8 mouse cellular contexts compared by ENCODE assay signal in genomic region chr4:127319613-127320012, GRCm38 (mm10). TPM values are rescaled to one million over a fixed set of nuclear protein-coding genes. Genes with fewer than 3 reads are reported as not detected.
DNase-seq lines count a peak whose midpoint lies in the region; ATAC-seq and TF ChIP-seq lines count a peak whose summit lies in the region.

No protein-coding gene starts in this region.

- TF ChIP-seq CTCF in Patski (IDR thresholded peaks at IDR 0.05), result peak; percentile 78

- 5% methylated on average over 3 of the region's 3 CpGs for WGBS in kidney, embryonic 14.5 days
- 5% methylated on average over 3 of the region's 3 CpGs for WGBS in stomach, embryonic 16.5 days

- no peaks in the 10 kb centered on the region for H3K9me3 ChIP-seq in kidney, embryonic 14.5 days (ENCODE audit: control insufficient read depth, low read length)
- no peaks in the 10 kb centered on the region for H3K9me3 ChIP-seq in stomach, embryonic 16.5 days (replicated peaks; ENCODE audit: control insufficient read depth, low read length)

- CTCF ChIA-PET in Patski (lab: Charles Lee), result no interaction called here

- in situ Hi-C loops in Patski (cut with MboI; ENCODE audit: low pct_unique_long_range_greater_than_20kb), result loop anchor here (5.0 kb wide), 1 partner anchor 67 kb away; no protein-coding TSS in a partner anchor

- no peaks in the 10 kb centered on the region for H3K36me3 ChIP-seq in kidney, embryonic 14.5 days (ENCODE audit: control insufficient read depth, insufficient read depth, low read length)
- H3K36me3 ChIP-seq in stomach, embryonic 16.5 days (ENCODE audit: control insufficient read depth, insufficient read depth, low read length), result no peaks in the 10 kb centered on the region

- no peak overlapping the region for H3K9ac ChIP-seq in kidney, embryonic 14.5 days (ENCODE audit: low read depth, low read length)
- H3K9ac ChIP-seq in stomach, embryonic 16.5 days (ENCODE audit: low read length), result no peak overlapping the region

- ATAC-seq in kidney, embryonic 14.5 days (ENCODE audit: low FRiP score, low TSS enrichment), result no peak
- ATAC-seq in Patski, result no peak
- ATAC-seq in megakaryocyte, adult 5-6 weeks (ENCODE audit: poor library complexity, severe bottlenecking), result peak; percentile 76
- ATAC-seq in stomach, embryonic 16.5 days (ENCODE audit: insufficient read depth, low FRiP score), result 0 out of 2 replicates have a peak, but pooled peaks have one; percentile 31

- peak; percentile 21 for DNase-seq in kidney, adult 11 months
- DNase-seq in Patski (ENCODE audit: low read depth, low spot score), result no peak
- DNase-seq in cerebellum, postnatal 14 days, result peak; percentile 87 to 91
- peak; percentile 42 to 72 for DNase-seq in heart, adult 9 months (ENCODE audit: low spot score in 2 of 2)
- DNase-seq in layer of hippocampus, adult 9-10 months (ENCODE audit: low spot score), result peak; percentile 71

- H3K27me3 ChIP-seq in kidney, embryonic 14.5 days (ENCODE audit: control insufficient read depth, insufficient read depth, low read length), result no peaks in the 10 kb centered on the region
- no peaks in the 10 kb centered on the region for H3K27me3 ChIP-seq in Patski
- no peaks in the 10 kb centered on the region; the same call in 1 of the 2 replicates for H3K27me3 ChIP-seq in stomach, embryonic 16.5 days (ENCODE audit: control insufficient read depth, insufficient read depth, low read length)

- H3K4me2 ChIP-seq in kidney, embryonic 14.5 days (replicated peaks; ENCODE audit: low read depth, low read length), result no peak overlapping the region
- no peak overlapping the region for H3K4me2 ChIP-seq in stomach, embryonic 16.5 days (ENCODE audit: low read depth, low read length)

- no peak overlapping the region for H3K4me3 ChIP-seq in kidney, embryonic 14.5 days (ENCODE audit: low read length)
- H3K4me3 ChIP-seq in stomach, embryonic 16.5 days (replicated peaks; ENCODE audit: low read length), result no peak overlapping the region

- H3K4me1 ChIP-seq in kidney, embryonic 14.5 days (ENCODE audit: control insufficient read depth, insufficient read depth, low read length), result no peaks in the 10 kb centered on the region
- H3K4me1 ChIP-seq in stomach, embryonic 16.5 days (ENCODE audit: control insufficient read depth, insufficient read depth, low read length), result no peaks in the 10 kb centered on the region

- H3K27ac ChIP-seq in kidney, embryonic 14.5 days (ENCODE audit: low read depth, low read length), result no peak overlapping the region
- H3K27ac ChIP-seq in stomach, embryonic 16.5 days (ENCODE audit: low read length), result no peak overlapping the region

- POLR2A ChIA-PET in Patski (lab: Charles Lee), result no interaction called here

RNA-seq across cellular contexts. Expression of gene Gja4, which starts 5.8 kb away (rescaled TPM):
- polyA plus RNA-seq in kidney, embryonic 14.5 days (2014; fragmentation: Nextera tagmentation; extraction: Ambion mirVana), result 22.2 and 23.7 TPM in 2 replicates
- 0.12 TPM for polyA plus RNA-seq in Patski (2021)
- total RNA-seq in megakaryocyte, adult 5-6 weeks (2015), result 0.27 TPM in 1 of 2 replicates, not detected in the other
- not detected in 2 replicates for total RNA-seq in megakaryocyte, adult 5-6 weeks (2017)
- polyA plus RNA-seq in stomach, embryonic 16.5 days (2015; fragmentation: Nextera tagmentation; extraction: Ambion mirVana), result 16.1 and 17.8 TPM in 2 replicates

RNA-seq across cellular contexts. Expression of gene Gjb3, which starts 11.0 kb away (rescaled TPM):
- polyA plus RNA-seq in kidney, embryonic 14.5 days (2014; fragmentation: Nextera tagmentation; extraction: Ambion mirVana), result 1.4 and 1.5 TPM in 2 replicates
- polyA plus RNA-seq in Patski (2021), result 0.05 TPM
- 0.25 TPM in 1 of 2 replicates, not detected in the other for total RNA-seq in megakaryocyte, adult 5-6 weeks (2015)
- 0.08 TPM in 1 of 2 replicates, not detected in the other for total RNA-seq in megakaryocyte, adult 5-6 weeks (2017)
- polyA plus RNA-seq in stomach, embryonic 16.5 days (2015; fragmentation: Nextera tagmentation; extraction: Ambion mirVana), result 7.0 and 9.8 TPM in 2 replicates

RNA-seq across cellular contexts. Expression of gene Gjb4, which starts 34.3 kb away (rescaled TPM):
- 0.70 and 1.3 TPM in 2 replicates for polyA plus RNA-seq in kidney, embryonic 14.5 days (2014; fragmentation: Nextera tagmentation; extraction: Ambion mirVana)
- 23.5 TPM for polyA plus RNA-seq in Patski (2021)
- not detected in 2 replicates for total RNA-seq in megakaryocyte, adult 5-6 weeks (2015)
- total RNA-seq in megakaryocyte, adult 5-6 weeks (2017), result 0.07 TPM in 1 of 2 replicates, not detected in the other
- polyA plus RNA-seq in stomach, embryonic 16.5 days (2015; fragmentation: Nextera tagmentation; extraction: Ambion mirVana), result 1.3 and 2.4 TPM in 2 replicates

RNA-seq across cellular contexts. Expression of gene Gjb5, which starts 38.4 kb away (rescaled TPM):
- polyA plus RNA-seq in kidney, embryonic 14.5 days (2014; fragmentation: Nextera tagmentation; extraction: Ambion mirVana), result 2.7 and 2.8 TPM in 2 replicates
- polyA plus RNA-seq in Patski (2021), result 0.04 TPM
- total RNA-seq in megakaryocyte, adult 5-6 weeks (2015), result not detected in 2 replicates
- total RNA-seq in megakaryocyte, adult 5-6 weeks (2017), result not detected in 2 replicates
- polyA plus RNA-seq in stomach, embryonic 16.5 days (2015; fragmentation: Nextera tagmentation; extraction: Ambion mirVana), result 0.81 and 0.90 TPM in 2 replicates

Comparison
In these comparisons a context has a peak if more than half of its experiments do, and no peak if none do; other contexts are left out.
1. ATAC-seq: peak in megakaryocyte, adult 5-6 weeks (single experiment) and stomach, embryonic 16.5 days (single experiment); none in kidney, embryonic 14.5 days (single experiment) and Patski (single experiment).
2. RNA of gene Gja4, which starts 5.8 kb away (polyA plus RNA-seq): 22.2 to 23.7 TPM in kidney, embryonic 14.5 days and 16.1 to 17.8 TPM in stomach, embryonic 16.5 days; 0.12 TPM in Patski (single experiment); every median in the first group is over 10 times any median in the second.